Mouse (Mus musculus): ENCODE measurements around the gene Ccdc6. TPM values are rescaled to one million over a fixed set of nuclear protein-coding genes. Genes with fewer than 3 reads are reported as not detected.
A peak's percentile ranks its signal among the peaks of the same experiment; 100 is the strongest.

Gene Ccdc6
- polyA plus RNA-seq, 1 experiment = 73.0 TPM

DNA sequence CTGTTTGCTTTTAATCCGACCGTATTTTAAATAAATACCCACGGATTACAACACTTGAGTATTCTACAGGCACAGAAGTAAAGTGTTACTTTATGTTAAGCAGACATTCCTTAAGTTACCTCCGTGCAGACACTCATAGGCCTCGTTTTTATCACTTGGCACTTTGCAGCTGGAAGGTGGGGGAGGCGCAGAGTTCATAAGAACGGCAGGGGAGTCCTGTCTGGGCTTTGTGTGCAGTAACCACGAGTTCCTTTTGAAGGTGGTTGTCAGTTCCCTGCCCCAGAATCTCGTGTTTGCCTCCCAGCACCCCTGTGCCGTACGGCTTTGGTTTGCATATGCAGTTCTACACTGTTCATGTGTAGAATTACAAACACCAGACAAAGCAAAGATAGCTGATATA lies 70.7 kb downstream of the Ccdc6 start:
- Histone ChIP-seq H3K27ac (ENCODE audit: control insufficient read depth, insufficient read depth, low read depth, low read length) (no peak overlapping the region), H3K36me3 (ENCODE audit: control insufficient read depth, insufficient read depth, low read length) (no peaks in the 10 kb centered on the region), H3K4me1 (ENCODE audit: control insufficient read depth, insufficient read depth, low read length) (0 out of 2 replicates have a peak, but pooled peaks cover 2% of the 10 kb centered on the region), H3K27me3 (ENCODE audit: control insufficient read depth, insufficient read depth, low read length) (no peaks in the 10 kb centered on the region), H3K4me3 (ENCODE audit: control insufficient read depth, low read depth, low read length) (no peak overlapping the region)
- TF ChIP-seq CTCF (IDR thresholded peaks at IDR 0.05; ENCODE audit: control insufficient read depth, insufficient read depth, insufficient replicate concordance, low read depth, low read length) (no peak), POLR2A (IDR thresholded peaks at IDR 0.05; ENCODE audit: control insufficient read depth, low read depth, low read length) (no peak)

- no peak overlapping the region for H3K4me3 ChIP-seq (ENCODE audit: control insufficient read depth, low read depth, low read length)
- TF ChIP-seq CTCF (IDR thresholded peaks at IDR 0.05; ENCODE audit: control insufficient read depth, insufficient read depth, insufficient replicate concordance, low read depth, low read length) (no peak), POLR2A (IDR thresholded peaks at IDR 0.05; ENCODE audit: control insufficient read depth, low read depth, low read length) (no peak)
- no peaks in the 10 kb centered on the region for H3K27me3 ChIP-seq (ENCODE audit: control insufficient read depth, insufficient read depth, low read length)
- no peak overlapping the region for H3K27ac ChIP-seq (ENCODE audit: control insufficient read depth, insufficient read depth, low read depth, low read length)
- no peaks in the 10 kb centered on the region for H3K36me3 ChIP-seq (ENCODE audit: control insufficient read depth, insufficient read depth, low read length)
- 0 out of 2 replicates have a peak, but pooled peaks cover 2% of the 10 kb centered on the region for H3K4me1 ChIP-seq (ENCODE audit: control insufficient read depth, insufficient read depth, low read length)
Measured at GRCm38 (mm10) chr10:70168396-70168795, 71.5 kb downstream of the Ccdc6 start.

- no peak overlapping the region for H3K4me3 ChIP-seq (ENCODE audit: control insufficient read depth, low read depth, low read length)
- no peak overlapping the region for H3K27ac ChIP-seq (ENCODE audit: control insufficient read depth, insufficient read depth, low read depth, low read length)
- no peaks in the 10 kb centered on the region for H3K27me3 ChIP-seq (ENCODE audit: control insufficient read depth, insufficient read depth, low read length)
- H3K36me3 ChIP-seq (ENCODE audit: control insufficient read depth, insufficient read depth, low read length) = no peaks in the 10 kb centered on the region
- H3K4me1 ChIP-seq (ENCODE audit: control insufficient read depth, insufficient read depth, low read length) = no peaks in the 10 kb centered on the region
- TF ChIP-seq CTCF (IDR thresholded peaks at IDR 0.05; ENCODE audit: control insufficient read depth, insufficient read depth, insufficient replicate concordance, low read depth, low read length) (no peak), POLR2A (IDR thresholded peaks at IDR 0.05; ENCODE audit: control insufficient read depth, low read depth, low read length) (no peak)
Measured at GRCm38 (mm10) chr10:70169044-70169443, 72.1 kb downstream of the Ccdc6 start.

DNA sequence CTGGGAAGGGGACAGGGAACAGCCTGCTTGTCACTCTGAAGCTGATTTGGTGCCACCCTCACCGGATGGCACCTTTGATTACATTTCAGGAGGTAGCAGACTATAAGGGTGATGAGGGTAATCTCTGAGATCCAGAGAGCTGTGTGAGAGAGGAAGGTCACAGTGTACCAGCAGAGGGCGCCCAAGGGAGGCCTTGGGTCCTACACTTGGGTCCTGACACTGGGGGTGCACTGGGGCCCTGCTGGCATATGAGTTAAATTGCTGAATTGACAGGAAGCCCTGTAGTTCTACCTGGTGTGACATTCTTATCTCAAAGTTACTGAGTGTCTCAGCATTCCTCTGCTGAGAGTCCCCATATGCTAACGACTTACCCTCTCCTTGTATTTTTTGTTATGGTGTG lies 76.4 kb downstream of the Ccdc6 start:
- TF ChIP-seq POLR2A (IDR thresholded peaks at IDR 0.05; ENCODE audit: control insufficient read depth, low read depth, low read length) (no peak), CTCF (IDR thresholded peaks at IDR 0.05; ENCODE audit: control insufficient read depth, insufficient read depth, insufficient replicate concordance, low read depth, low read length) (peak; percentile 58; the same call in 1 of the 2 replicates)
- Histone ChIP-seq H3K4me3 (ENCODE audit: control insufficient read depth, low read depth, low read length) (no peak overlapping the region), H3K4me1 (ENCODE audit: control insufficient read depth, insufficient read depth, low read length) (no peaks in the 10 kb centered on the region), H3K27ac (ENCODE audit: control insufficient read depth, insufficient read depth, low read depth, low read length) (no peak overlapping the region), H3K36me3 (ENCODE audit: control insufficient read depth, insufficient read depth, low read length) (no peaks in the 10 kb centered on the region), H3K27me3 (ENCODE audit: control insufficient read depth, insufficient read depth, low read length) (no peaks in the 10 kb centered on the region)

GRCm38 (mm10) chr10:70174494-70175190 lies 77.7 kb downstream of the Ccdc6 start:
- H3K27me3 ChIP-seq (ENCODE audit: control insufficient read depth, insufficient read depth, low read length) = no peaks in the 10 kb centered on the region

DNA sequence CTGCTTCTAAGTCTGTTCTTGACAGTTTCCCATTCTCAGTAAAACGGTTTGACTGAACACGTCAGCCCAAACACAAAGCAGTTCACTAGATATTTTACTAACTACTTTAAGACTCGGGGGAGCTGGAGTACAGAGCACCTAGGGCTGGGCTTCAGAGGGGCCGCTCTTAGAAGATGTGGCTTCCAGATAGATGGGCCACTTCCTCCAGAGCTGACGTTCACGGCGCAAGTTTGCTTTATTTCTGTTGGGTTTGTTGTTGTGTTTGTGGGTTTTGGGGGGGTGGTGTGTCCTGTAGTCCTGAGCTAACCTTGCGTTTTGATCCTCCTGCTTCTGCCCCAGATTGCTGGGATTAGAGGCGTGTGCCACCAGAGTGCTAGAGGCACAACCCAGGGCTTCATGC lies 83.8 kb downstream of the Ccdc6 start:
- H3K4me3 ChIP-seq (ENCODE audit: control insufficient read depth, low read depth, low read length) = no peak overlapping the region
- TF ChIP-seq CTCF (IDR thresholded peaks at IDR 0.05; ENCODE audit: control insufficient read depth, insufficient read depth, insufficient replicate concordance, low read depth, low read length) = no peak
- no peak for TF ChIP-seq POLR2A (IDR thresholded peaks at IDR 0.05; ENCODE audit: control insufficient read depth, low read depth, low read length)
- H3K27me3 ChIP-seq (ENCODE audit: control insufficient read depth, insufficient read depth, low read length) = no peaks in the 10 kb centered on the region
- no peaks in the 10 kb centered on the region for H3K4me1 ChIP-seq (ENCODE audit: control insufficient read depth, insufficient read depth, low read length)
- H3K27ac ChIP-seq (ENCODE audit: control insufficient read depth, insufficient read depth, low read depth, low read length) = no peak overlapping the region
- no peaks in the 10 kb centered on the region for H3K36me3 ChIP-seq (ENCODE audit: control insufficient read depth, insufficient read depth, low read length)

More at GRCm38 (mm10) chr10:70174494-70175190, 77.7 kb downstream of the Ccdc6 start:
- H3K4me3 ChIP-seq (ENCODE audit: control insufficient read depth, low read depth, low read length) = no peak overlapping the region
- no peaks in the 10 kb centered on the region for H3K36me3 ChIP-seq (ENCODE audit: control insufficient read depth, insufficient read depth, low read length)
- no peak for TF ChIP-seq CTCF (IDR thresholded peaks at IDR 0.05; ENCODE audit: control insufficient read depth, insufficient read depth, insufficient replicate concordance, low read depth, low read length)
- TF ChIP-seq POLR2A (IDR thresholded peaks at IDR 0.05; ENCODE audit: control insufficient read depth, low read depth, low read length) = no peak
- H3K4me1 ChIP-seq (ENCODE audit: control insufficient read depth, insufficient read depth, low read length) = no peaks in the 10 kb centered on the region
- H3K27ac ChIP-seq (ENCODE audit: control insufficient read depth, insufficient read depth, low read depth, low read length) = no peak overlapping the region

GRCm38 (mm10) chr10:70181279-70181972 lies 84.5 kb downstream of the Ccdc6 start:
- no peaks in the 10 kb centered on the region for H3K27me3 ChIP-seq (ENCODE audit: control insufficient read depth, insufficient read depth, low read length)
- H3K27ac ChIP-seq (ENCODE audit: control insufficient read depth, insufficient read depth, low read depth, low read length) = no peak overlapping the region
- TF ChIP-seq POLR2A (IDR thresholded peaks at IDR 0.05; ENCODE audit: control insufficient read depth, low read depth, low read length) (no peak), CTCF (IDR thresholded peaks at IDR 0.05; ENCODE audit: control insufficient read depth, insufficient read depth, insufficient replicate concordance, low read depth, low read length) (no peak)
- no peaks in the 10 kb centered on the region for H3K4me1 ChIP-seq (ENCODE audit: control insufficient read depth, insufficient read depth, low read length)
- H3K36me3 ChIP-seq (ENCODE audit: control insufficient read depth, insufficient read depth, low read length) = no peaks in the 10 kb centered on the region
- H3K4me3 ChIP-seq (ENCODE audit: control insufficient read depth, low read depth, low read length) = no peak overlapping the region
